Mouse (Mus musculus) adrenal gland, postnatal 25 days (tissue): ENCODE data around the gene Pip4p1. TPM values are rescaled to one million over a fixed set of nuclear protein-coding genes. Genes with fewer than 3 reads are reported as not detected.
"Not testable (repeated sequence)": the region's sequence is repeated elsewhere in the genome, so short reads cannot be mapped to it uniquely, and the experiment has no call there.

Experiments
- DNase-seq: peaks from one replicate; pipeline ENCODE4 v3.0.0; 2021; ENCODE audit warnings: mixed read lengths
- total RNA-seq: library from RNA; stranded (reverse); gene quantifications from 2 replicates; pipeline ENCODE4 v1.2.3, GENCODE M21; 2021

Pip4p1 gene
- total RNA-seq, 1 experiment from 2014 or later: 75.5 TPM

- no peak for DNase-seq
Observed at GRCm38 (mm10) chr14:50938940-50939339, 8.3 kb upstream of the Pip4p1 start.

GRCm38 (mm10) chr14:50938119-50938908 lies 7.7 kb upstream of the Pip4p1 start:
- DNase-seq: no peak

GRCm38 (mm10) chr14:50936649-50937048 lies 6.0 kb upstream of the Pip4p1 start:
- no peak for DNase-seq

GRCm38 (mm10) chr14:50931493-50932020 lies 901 bp upstream of the Pip4p1 start:
- DNase-seq: no peak

- peak; percentile 52 for DNase-seq
Observed at GRCm38 (mm10) chr14:50930377-50930753, 291 bp downstream of the Pip4p1 start.

- no peak for DNase-seq
Observed at GRCm38 (mm10) chr14:50929951-50930350, 705 bp downstream of the Pip4p1 start.

- no peak for DNase-seq
Observed at GRCm38 (mm10) chr14:50927366-50927765, 3.3 kb downstream of the Pip4p1 start.

- DNase-seq: no peak
Observed at GRCm38 (mm10) chr14:50925111-50925920, 5.3 kb downstream of the Pip4p1 start.

GRCm38 (mm10) chr14:50924281-50925064 lies 6.2 kb downstream of the Pip4p1 start, which contains the start of the genes Osgep and Apex1:
TSS of gene Osgep (minus strand) at chr14:50924893.
TSS of gene Apex1 (plus strand) at chr14:50924968.
- peak; percentile 93 for DNase-seq

GRCm38 (mm10) chr14:50923437-50923836 lies 7.2 kb downstream of the Pip4p1 start:
- not testable (repeated sequence) for DNase-seq

GRCm38 (mm10) chr14:50911356-50911755 lies 19.3 kb downstream of the Pip4p1 start:
- no peak for DNase-seq

GRCm38 (mm10) chr14:50908126-50908525 lies 22.5 kb downstream of the Pip4p1 start:
- DNase-seq: no peak

- DNase-seq: not testable (repeated sequence)
Observed at GRCm38 (mm10) chr14:50905327-50905726, 25.3 kb downstream of the Pip4p1 start.

GRCm38 (mm10) chr14:50904828-50905129 lies 25.9 kb downstream of the Pip4p1 start:
- DNase-seq: no peak

- peak; percentile 38 for DNase-seq
Observed at GRCm38 (mm10) chr14:50903973-50904827, 26.5 kb downstream of the Pip4p1 start.

GRCm38 (mm10) chr14:50897992-50898391 lies 32.7 kb downstream of the Pip4p1 start:
- not testable (repeated sequence) for DNase-seq

- DNase-seq: no peak
Observed at GRCm38 (mm10) chr14:50897374-50897765, 33.3 kb downstream of the Pip4p1 start, which contains the start of gene Klhl33. TSS of gene Klhl33 (minus strand) at chr14:50897507.

GRCm38 (mm10) chr14:50896747-50897373 lies 33.8 kb downstream of the Pip4p1 start:
- peak; percentile 21 for DNase-seq

- peak; percentile 30 for DNase-seq
Observed at GRCm38 (mm10) chr14:50895985-50896746, 34.5 kb downstream of the Pip4p1 start.

GRCm38 (mm10) chr14:50895407-50895806 lies 35.2 kb downstream of the Pip4p1 start:
- DNase-seq: no peak
